In genomic region chr11:46571327-46571726, GRCm38 (mm10) we compare ENCODE assay signal across 23 mouse cellular contexts. TPM values are rescaled to one million over a fixed set of nuclear protein-coding genes. Genes with fewer than 3 reads are reported as not detected.
A peak's percentile ranks its signal among the peaks of the same experiment; 100 is the strongest.
DNase-seq lines count a peak whose midpoint lies in the region; TF ChIP-seq lines count a peak whose summit lies in the region.
"Had no signal": no experiment of that assay in that cellular context is flagged by ENCODE, and none has a peak within 500 bp of the region (broad histone marks: within the 10 kb centered on the region; RNA-seq: fewer than 3 reads in every experiment).

Gene BC053393, plus strand, starts transcription at chr11:46571536.

- no peak within 1 kb of the TSS for H3K27ac ChIP-seq in left cerebral cortex, adult 2 months
- H3K27ac ChIP-seq: embryonic facial prominence, embryonic 10.5 days; forebrain, embryonic 13.5 days; heart, embryonic 10.5 days; heart, embryonic 15.5 days; hindbrain, embryonic 13.5 days; hindbrain, postnatal 0 days had no signal

- no peak for TF ChIP-seq CTCF in left cerebral cortex, adult 2 months (IDR thresholded peaks at IDR 0.05)

- peak; percentile 3 to 33 for DNase-seq in frontal cortex, postnatal 36 days (ENCODE audit: low spot score in 2 of 2)
- DNase-seq in frontal cortex, postnatal 14 days (ENCODE audit: low spot score in 2 of 2), result no peak
- peak; percentile 18 to 27 for DNase-seq in left cerebral cortex, adult 9 months (ENCODE audit: low spot score in 2 of 2)
- no peak for DNase-seq in left cerebral cortex, adult 2 months (ENCODE audit: extremely low spot score in 1 of 2, low spot score in 2 of 2)
- peak; percentile 71 for DNase-seq in brain, adult 2 months (ENCODE audit: low read depth, low spot score)
- DNase-seq in telencephalon, adult 2 months (ENCODE audit: low read depth, low spot score), result peak; percentile 56
- DNase-seq: adrenal gland, adult 2 months; adrenal gland, postnatal 25 days; cerebellum, adult 2 months; cerebellum, postnatal 10 days; forebrain, postnatal 0 days; gastrocnemius, postnatal 36 days; heart, adult 18-20 months; heart, postnatal 14 days had no signal

- H3K4me3 ChIP-seq in left cerebral cortex, adult 2 months, result no peak within 1 kb of the TSS
- H3K4me3 ChIP-seq: embryonic facial prominence, embryonic 10.5 days; forebrain, embryonic 13.5 days; heart, embryonic 10.5 days; heart, embryonic 15.5 days; hindbrain, embryonic 13.5 days had no signal

- intact Hi-C loops in left cerebral cortex, adult 2 months (cut with DNase I), result no loop called here

RNA-seq across cellular contexts. Expression of gene BC053393, which starts in this region (rescaled TPM):
- total RNA-seq in left cerebral cortex, adult 2 months (2021), result not detected
- total RNA-seq: adrenal gland, adult 2 months; adrenal gland, postnatal 25 days; CH12.LX; forebrain, postnatal 0 days; gastrocnemius, adult 8-10 months; gastrocnemius, postnatal 36 days; heart, adult 18-20 months; heart, postnatal 14 days; hematopoietic stem cell, adult 5-6 weeks; hindbrain, postnatal 0 days had no signal

Comparison
In these comparisons a context has a peak if more than half of its experiments do, and no peak if none do; other contexts are left out.
1. DNase-seq: peak in frontal cortex, postnatal 36 days (2 of 2), left cerebral cortex, adult 9 months (2 of 2), brain, adult 2 months (single experiment) and telencephalon, adult 2 months (single experiment); none in frontal cortex, postnatal 14 days (0 of 2) and left cerebral cortex, adult 2 months (0 of 2).